Mouse (Mus musculus) lung, embryonic 15.5 days (tissue): ENCODE data around the gene Mief1. TPM values are rescaled to one million over a fixed set of nuclear protein-coding genes. Genes with fewer than 3 reads are reported as not detected.

Experiments
- ATAC-seq: fragments of 200-750 bp; cut with Nextera tagmentation; 2 replicates; pipeline ENCODE4 v1.8.0; 2017; ENCODE audit warnings: moderate number of reproducible peaks, borderline replicate concordance; ENCODE audit not compliant: low FRiP score, low TSS enrichment; ENCODE audit errors: extremely low read depth
- H3K27ac ChIP-seq: fragments of 300-500 bp; sonication (generic); 2 replicates; pipeline ENCODE4 v1.5.1; 2015; ENCODE audit warnings: moderate library complexity, mild to moderate bottlenecking, inconsistent platforms
- H3K27me3 ChIP-seq: fragments of 300-500 bp; sonication (generic); 2 replicates; pipeline ENCODE4 v1.6.1; 2015; ENCODE audit warnings: inconsistent platforms
- H3K36me3 ChIP-seq: fragments of 300-500 bp; sonication (generic); 2 replicates; pipeline ENCODE4 v1.6.1; 2015; ENCODE audit warnings: inconsistent platforms
- H3K4me1 ChIP-seq: fragments of 300-500 bp; sonication (generic); 2 replicates; pipeline ENCODE4 v1.6.1; 2015; ENCODE audit warnings: inconsistent platforms
- H3K4me2 ChIP-seq: fragments of 300-500 bp; sonication (generic); 2 replicates; pipeline ENCODE4 v1.6.1; 2015; ENCODE audit warnings: inconsistent platforms, mild to moderate bottlenecking, moderate library complexity
- H3K4me3 ChIP-seq: fragments of 300-500 bp; sonication (generic); 2 replicates; pipeline ENCODE4 v1.5.1; 2015; ENCODE audit warnings: mild to moderate bottlenecking, inconsistent platforms
- H3K9ac ChIP-seq: fragments of 300-500 bp; sonication (generic); 2 replicates; pipeline ENCODE4 v1.6.1; 2015; ENCODE audit warnings: inconsistent platforms
- H3K9me3 ChIP-seq: fragments of 300-500 bp; sonication (generic); 2 replicates; pipeline ENCODE4 v1.6.1; 2016; ENCODE audit warnings: inconsistent platforms
- WGBS: fragments of 180-500 bp; shearing (Covaris S2); methylation state at CpG from one replicate; pipeline ENCODE4 v1.1.7; 2015; 5-methylcytosine and 5-hydroxymethylcytosine counted together
- polyA plus RNA-seq: library from polyadenylated mRNA; unstranded; fragments of >200 nt; fragmentation: Nextera tagmentation; extraction: Ambion mirVana; gene quantifications from 2 replicates; pipeline ENCODE4 v1.2.1, GENCODE M21; 2015

Gene Mief1
- polyA plus RNA-seq = 28.4 and 28.9 TPM in 2 replicates

GRCm38 (mm10) chr15:80233733-80234509 lies at the start of gene Mief1:
Gene Mief1, plus strand, starts transcription at chr15:80234018.
- Histone ChIP-seq H3K4me1 (peaks cover 15% of the 10 kb centered on the region), H3K9me3 (no peaks in the 10 kb centered on the region), H3K27ac (peak within 1 kb of the TSS; percentile 81), H3K9ac (peak within 1 kb of the TSS; percentile 81), H3K4me3 (peak within 1 kb of the TSS; percentile 85), H3K27me3 (no peaks in the 10 kb centered on the region), H3K4me2 (peak within 1 kb of the TSS; percentile 72), H3K36me3 (peaks cover 26% of the 10 kb centered on the region)
- WGBS = 3% methylated on average over 59 of the region's 67 CpGs
- peak; percentile 98 for ATAC-seq

GRCm38 (mm10) chr15:80188927-80189326 lies 44.9 kb upstream of the Mief1 start:
- Histone ChIP-seq H3K9me3 (no peaks in the 10 kb centered on the region), H3K9ac (no peak overlapping the region), H3K4me1 (peaks cover 10% of the 10 kb centered on the region), H3K4me3 (no peak overlapping the region), H3K27ac (no peak overlapping the region), H3K4me2 (no peak overlapping the region), H3K36me3 (no peaks in the 10 kb centered on the region), H3K27me3 (no peaks in the 10 kb centered on the region)
- no peak for ATAC-seq
- WGBS = 66% methylated on average over 5 of the region's 5 CpGs

- WGBS = 55% methylated on average over 4 of the region's 4 CpGs
These were observed 43.7 kb upstream of the Mief1 start for GRCm38 (mm10) chr15:80190075-80190474.

GRCm38 (mm10) chr15:80191585-80192245 lies 42.1 kb upstream of the Mief1 start:
- no peak overlapping the region for H3K4me3 ChIP-seq
- peaks cover 10% of the 10 kb centered on the region for H3K4me1 ChIP-seq
- no peak overlapping the region for H3K27ac ChIP-seq
- no peaks in the 10 kb centered on the region for H3K36me3 ChIP-seq
- no peak overlapping the region for H3K4me2 ChIP-seq
- no peaks in the 10 kb centered on the region for H3K9me3 ChIP-seq
- no peak overlapping the region for H3K9ac ChIP-seq
- ATAC-seq = no peak
- H3K27me3 ChIP-seq = no peaks in the 10 kb centered on the region
- WGBS = 61% methylated on average over 8 of the region's 8 CpGs

More at GRCm38 (mm10) chr15:80190075-80190474, 43.7 kb upstream of the Mief1 start:
- H3K4me3 ChIP-seq = no peak overlapping the region
- 0 out of 2 replicates have a peak, but pooled peaks have one; percentile 17 for ATAC-seq
- no peaks in the 10 kb centered on the region for H3K36me3 ChIP-seq
- H3K27me3 ChIP-seq = no peaks in the 10 kb centered on the region
- no peak overlapping the region for H3K9ac ChIP-seq
- peaks cover 10% of the 10 kb centered on the region for H3K4me1 ChIP-seq
- H3K9me3 ChIP-seq = no peaks in the 10 kb centered on the region
- no peak overlapping the region for H3K4me2 ChIP-seq
- H3K27ac ChIP-seq = no peak overlapping the region

GRCm38 (mm10) chr15:80192246-80192585 lies 41.6 kb upstream of the Mief1 start:
- Histone ChIP-seq H3K27ac (no peak overlapping the region), H3K36me3 (no peaks in the 10 kb centered on the region), H3K4me3 (no peak overlapping the region), H3K4me1 (peaks cover 10% of the 10 kb centered on the region), H3K9me3 (no peaks in the 10 kb centered on the region), H3K9ac (no peak overlapping the region), H3K27me3 (no peaks in the 10 kb centered on the region), H3K4me2 (no peak overlapping the region)
- WGBS = 89% methylated on average over 5 of the region's 6 CpGs
- no peak for ATAC-seq

GRCm38 (mm10) chr15:80192847-80193246 lies 41.0 kb upstream of the Mief1 start:
- Histone ChIP-seq H3K27me3 (no peaks in the 10 kb centered on the region), H3K36me3 (no peaks in the 10 kb centered on the region), H3K4me1 (peaks cover 10% of the 10 kb centered on the region), H3K4me2 (no peak overlapping the region), H3K4me3 (no peak overlapping the region), H3K9ac (no peak overlapping the region), H3K27ac (no peak overlapping the region), H3K9me3 (no peaks in the 10 kb centered on the region)
- ATAC-seq = no peak
- WGBS = 67% methylated on average over 7 of the region's 7 CpGs

- H3K27me3 ChIP-seq = no peaks in the 10 kb centered on the region
- no peak overlapping the region for H3K9ac ChIP-seq
- H3K27ac ChIP-seq = no peak overlapping the region
- ATAC-seq = no peak
- no peaks in the 10 kb centered on the region for H3K9me3 ChIP-seq
- WGBS = 71% methylated on average over 2 of the region's 2 CpGs
- no peaks in the 10 kb centered on the region for H3K36me3 ChIP-seq
- H3K4me2 ChIP-seq = no peak overlapping the region
- H3K4me3 ChIP-seq = no peak overlapping the region
- H3K4me1 ChIP-seq = no peaks in the 10 kb centered on the region
These were observed 34.3 kb upstream of the Mief1 start for GRCm38 (mm10) chr15:80199556-80199955.

GRCm38 (mm10) chr15:80202111-80202775 lies 31.6 kb upstream of the Mief1 start:
- no peak overlapping the region for H3K4me2 ChIP-seq
- H3K36me3 ChIP-seq = no peaks in the 10 kb centered on the region
- ATAC-seq = no peak
- 71% methylated on average over 6 of the region's 6 CpGs for WGBS
- no peak overlapping the region for H3K27ac ChIP-seq
- no peaks in the 10 kb centered on the region for H3K4me1 ChIP-seq
- no peak overlapping the region for H3K9ac ChIP-seq
- H3K4me3 ChIP-seq = no peak overlapping the region
- no peaks in the 10 kb centered on the region for H3K9me3 ChIP-seq
- no peaks in the 10 kb centered on the region for H3K27me3 ChIP-seq

GRCm38 (mm10) chr15:80203406-80203805 lies 30.4 kb upstream of the Mief1 start:
- H3K27ac ChIP-seq = no peak overlapping the region
- H3K9me3 ChIP-seq = no peaks in the 10 kb centered on the region
- H3K4me2 ChIP-seq = no peak overlapping the region
- WGBS = 29% methylated on average over 4 of the region's 4 CpGs
- H3K4me3 ChIP-seq = no peak overlapping the region
- ATAC-seq = no peak
- no peak overlapping the region for H3K9ac ChIP-seq
- no peaks in the 10 kb centered on the region for H3K4me1 ChIP-seq
- H3K36me3 ChIP-seq = no peaks in the 10 kb centered on the region
- H3K27me3 ChIP-seq = no peaks in the 10 kb centered on the region

- no peak overlapping the region for H3K4me2 ChIP-seq
- no peak overlapping the region for H3K9ac ChIP-seq
- H3K4me1 ChIP-seq = no peaks in the 10 kb centered on the region
- no peak for ATAC-seq
- H3K36me3 ChIP-seq = no peaks in the 10 kb centered on the region
- WGBS = 83% methylated on average over 3 of the region's 3 CpGs
- H3K9me3 ChIP-seq = no peaks in the 10 kb centered on the region
- no peak overlapping the region for H3K27ac ChIP-seq
- H3K27me3 ChIP-seq = no peaks in the 10 kb centered on the region
- H3K4me3 ChIP-seq = no peak overlapping the region
These were observed 27.7 kb upstream of the Mief1 start for GRCm38 (mm10) chr15:80206057-80206565.

- 32% methylated on average over 4 of the region's 4 CpGs for WGBS
- Histone ChIP-seq H3K9me3 (no peaks in the 10 kb centered on the region), H3K4me1 (no peaks in the 10 kb centered on the region), H3K27ac (no peak overlapping the region), H3K4me3 (no peak overlapping the region), H3K9ac (no peak overlapping the region), H3K36me3 (peaks cover 4% of the 10 kb centered on the region; the same call in 1 of the 2 replicates), H3K27me3 (no peaks in the 10 kb centered on the region), H3K4me2 (no peak overlapping the region)
- ATAC-seq = no peak
These were observed 25.4 kb upstream of the Mief1 start for GRCm38 (mm10) chr15:80208446-80208845.

GRCm38 (mm10) chr15:80213688-80214087 lies 20.1 kb upstream of the Mief1 start:
- H3K9me3 ChIP-seq = no peaks in the 10 kb centered on the region
- H3K4me3 ChIP-seq = no peak overlapping the region

More at GRCm38 (mm10) chr15:80213688-80214087, 20.1 kb upstream of the Mief1 start:
- H3K9ac ChIP-seq = no peak overlapping the region
- no peak for ATAC-seq
- no peaks in the 10 kb centered on the region for H3K4me1 ChIP-seq
- no peaks in the 10 kb centered on the region for H3K27me3 ChIP-seq
- H3K36me3 ChIP-seq = peaks cover 4% of the 10 kb centered on the region; the same call in 1 of the 2 replicates
- no peak overlapping the region for H3K4me2 ChIP-seq
- H3K27ac ChIP-seq = no peak overlapping the region
